Mouse (Mus musculus) gastrocnemius, postnatal 10 days (tissue): ENCODE data around the gene Olfr1233. TPM values are rescaled to one million over a fixed set of nuclear protein-coding genes. Genes with fewer than 3 reads are reported as not detected.

Source experiments
- DNase-seq: peaks from one replicate; pipeline ENCODE4 v3.0.0; 2021; ENCODE audit warnings: mixed read lengths
- long read RNA-seq, 2 experiments: library from polyadenylated mRNA; stranded (forward); transcript quantifications; one replicate each; pipeline ENCODE4 v2.0.0; 2021
- total RNA-seq, 2 experiments: library from RNA; stranded (reverse); gene quantifications; 2 replicates each; pipeline ENCODE4 v1.2.3; 2021

The Olfr1233 gene
- not detected for total RNA-seq
- long read RNA-seq, experiment 1 = 0 reads
- long read RNA-seq, experiment 2 = 0 reads

GRCm38 (mm10) chr2:89342298-89342697 is at the start of gene Olfr1233:
Olfr1233 (minus strand) TSS chr2:89342398.
- no peak for DNase-seq

GRCm38 (mm10) chr2:89364765-89365164 is 22.6 kb upstream of the Olfr1233 start, which contains the start of gene Olfr1234:
Olfr1234 (minus strand) TSS chr2:89364865.
- no peak for DNase-seq

GRCm38 (mm10) chr2:89329575-89329974 is 12.6 kb downstream of the Olfr1233 start, which contains the start of gene Olfr1232:
Olfr1232 (minus strand) TSS chr2:89329675.
- no peak for DNase-seq

GRCm38 (mm10) chr2:89306974-89307373 is 35.2 kb downstream of the Olfr1233 start, which contains the start of gene Olfr1231:
Olfr1231 (minus strand) TSS chr2:89307074.
- DNase-seq = no peak

GRCm38 (mm10) chr2:89297168-89297567 is 45.0 kb downstream of the Olfr1233 start, which contains the start of gene Olfr1230:
Olfr1230 (minus strand) TSS chr2:89297268.
- DNase-seq = no peak

- no peak for DNase-seq
Observed at GRCm38 (mm10) chr2:89287914-89288313, 54.3 kb downstream of the Olfr1233 start, which contains the start of gene Olfr1229. Olfr1229 (minus strand) TSS chr2:89288014.

Other genes starting within 250 kb of the Olfr1233 start
- gene Olfr1220, start 235.6 kb downstream of the Olfr1233 start, total RNA-seq = not detected
- gene Olfr1221, start 225.1 kb downstream of the Olfr1233 start, total RNA-seq = not detected
- not detected for gene Olfr1222, start 209.3 kb downstream of the Olfr1233 start, total RNA-seq
- not detected for gene Olfr1223, start 190.8 kb downstream of the Olfr1233 start, total RNA-seq
- gene Olfr1224-ps1, start 178.3 kb downstream of the Olfr1233 start, total RNA-seq = not detected
- gene Olfr1225, start 167.7 kb downstream of the Olfr1233 start, total RNA-seq = not detected
- gene Olfr1226, start 142.3 kb downstream of the Olfr1233 start, total RNA-seq = not detected
- not detected for gene Olfr1228, start 88.3 kb downstream of the Olfr1233 start, total RNA-seq
- gene Olfr1229, start 54.4 kb downstream of the Olfr1233 start, total RNA-seq = not detected
- gene Olfr1230, start 45.1 kb downstream of the Olfr1233 start, total RNA-seq = not detected
- gene Olfr1231, start 35.3 kb downstream of the Olfr1233 start, total RNA-seq = not detected
- not detected for gene Olfr1232, start 12.7 kb downstream of the Olfr1233 start, total RNA-seq
- not detected for gene Olfr1234, start 22.5 kb upstream of the Olfr1233 start, total RNA-seq
- gene Olfr1238, start 67.3 kb upstream of the Olfr1233 start, total RNA-seq = not detected
- not detected for gene Olfr1239, start 78.0 kb upstream of the Olfr1233 start, total RNA-seq
- not detected for gene Olfr1240, start 100.6 kb upstream of the Olfr1233 start, total RNA-seq
- not detected for gene Olfr1241, start 144.7 kb upstream of the Olfr1233 start, total RNA-seq
- not detected for gene Olfr1242, start 155.9 kb upstream of the Olfr1233 start, total RNA-seq
- gene Olfr1243, start 189.1 kb upstream of the Olfr1233 start, total RNA-seq = not detected
- not detected for gene Olfr1245, start 236.0 kb upstream of the Olfr1233 start, total RNA-seq